Mouse (Mus musculus) heart, postnatal 0 days (tissue): ENCODE results near the gene Supt3.

ENCODE experiments used
- CTCF ChIP-seq: IDR thresholded peaks from 2 replicates; pipeline ENCODE4 v1.5.1; 2016; ENCODE audit warnings: antibody characterized with exemption, control low read depth, low read depth
- EP300 ChIP-seq: IDR thresholded peaks from 2 replicates; pipeline ENCODE4 v1.6.1; 2016; ENCODE audit warnings: antibody characterized with exemption, low read depth

DNA sequence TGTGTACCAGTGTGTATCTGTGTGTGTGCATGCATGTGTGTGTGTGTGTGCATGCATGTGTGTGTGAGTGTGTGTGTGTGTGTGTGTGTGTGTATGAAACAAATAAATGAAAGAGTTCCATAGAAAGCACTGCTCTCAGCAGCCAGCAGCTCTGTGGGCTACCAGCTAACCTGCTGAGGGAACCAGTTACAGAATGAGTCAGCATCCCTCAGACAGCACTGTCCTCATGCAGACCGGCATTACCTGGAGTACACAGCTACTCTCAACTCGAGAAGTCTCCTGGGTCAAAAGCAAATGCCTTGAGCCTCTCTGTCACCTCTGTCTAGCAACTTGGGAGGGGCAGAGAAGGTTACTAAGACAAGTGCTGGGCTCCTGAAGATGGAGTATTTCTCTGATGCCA, 48.5 kb upstream of the Supt3 start:
- no peak for TF ChIP-seq CTCF
- TF ChIP-seq EP300 = no peak
